Mouse (Mus musculus) spleen, adult 18-20 months (tissue): ENCODE results near the gene Trip11.

ENCODE experiments used
- DNase-seq, 2 experiments: peaks; one replicate each; pipeline ENCODE4 v3.0.0; 2022; ENCODE audit warnings: mixed read lengths in 2 of 2

Gene Trip11

GRCm38 (mm10) chr12:101818608-101819370 lies 94.3 kb downstream of the Trip11 start, which contains the start of gene Fbln5:
Gene Fbln5, minus strand, starts transcription at chr12:101819055.
- DNase-seq = peak in 1 of 2 experiments; percentile 7

GRCm38 (mm10) chr12:101818246-101818607 lies 94.8 kb downstream of the Trip11 start:
- no peak for DNase-seq

DNA sequence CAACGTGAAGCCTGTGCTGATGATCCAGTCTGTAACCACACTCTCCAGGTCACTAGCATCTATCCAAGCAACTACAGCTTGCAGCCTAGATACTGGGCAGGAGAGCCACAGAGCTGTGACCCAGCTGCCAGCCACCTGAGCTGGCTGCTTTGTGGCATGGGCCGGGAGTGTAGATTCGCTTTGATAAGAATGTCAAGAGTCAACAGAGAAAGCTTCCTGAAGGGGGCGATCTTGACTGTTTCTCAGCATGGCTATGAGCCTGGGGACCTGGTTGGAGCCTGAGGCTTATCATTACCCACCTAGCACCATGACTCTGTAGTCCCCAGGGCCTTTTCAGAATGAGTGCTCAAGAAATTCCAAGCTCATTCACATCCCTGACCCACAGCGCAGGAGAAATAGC lies 96.3 kb downstream of the Trip11 start:
- no peak for DNase-seq

GRCm38 (mm10) chr12:101815796-101816195 lies 97.3 kb downstream of the Trip11 start:
- DNase-seq = no peak

DNA sequence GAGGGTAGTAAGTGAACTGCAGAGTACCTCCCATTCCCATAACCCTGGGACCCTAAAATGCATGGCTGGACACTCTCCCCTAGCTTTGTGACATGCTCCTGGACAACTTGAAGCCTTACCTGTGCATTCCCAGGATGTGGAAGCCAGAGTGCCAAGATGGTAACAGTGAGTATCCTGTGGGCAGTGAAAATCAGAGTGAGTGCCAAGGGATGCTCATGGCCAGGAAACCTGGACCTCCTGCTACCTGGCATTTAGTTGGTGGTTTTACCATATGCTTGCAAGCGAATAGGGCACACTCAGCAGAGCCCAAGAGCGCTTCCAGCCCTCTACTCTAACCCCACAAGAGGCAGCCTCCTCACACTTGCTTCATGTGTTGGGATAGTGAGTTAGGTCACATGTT lies 98.6 kb downstream of the Trip11 start:
- no peak for DNase-seq

DNA sequence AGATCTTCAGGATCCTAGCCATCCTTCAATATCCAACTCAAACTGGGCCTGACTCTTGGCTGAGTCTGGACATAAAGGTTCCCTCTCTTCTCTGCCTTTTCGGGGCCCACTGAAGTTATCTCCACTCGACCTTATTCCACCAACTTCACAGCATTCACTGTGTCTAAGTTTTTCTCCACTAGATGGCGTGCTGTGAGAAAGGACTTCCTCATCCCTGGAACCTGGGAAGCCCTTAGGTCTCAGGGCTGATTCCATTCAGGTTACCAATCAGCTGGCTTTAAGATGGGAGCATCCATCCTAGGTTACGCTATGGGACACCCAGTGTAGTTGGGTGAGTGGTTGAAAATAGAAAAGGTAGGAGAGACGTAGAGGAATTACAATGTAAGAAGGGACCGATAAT lies 101.9 kb downstream of the Trip11 start:
- no peak for DNase-seq

DNA sequence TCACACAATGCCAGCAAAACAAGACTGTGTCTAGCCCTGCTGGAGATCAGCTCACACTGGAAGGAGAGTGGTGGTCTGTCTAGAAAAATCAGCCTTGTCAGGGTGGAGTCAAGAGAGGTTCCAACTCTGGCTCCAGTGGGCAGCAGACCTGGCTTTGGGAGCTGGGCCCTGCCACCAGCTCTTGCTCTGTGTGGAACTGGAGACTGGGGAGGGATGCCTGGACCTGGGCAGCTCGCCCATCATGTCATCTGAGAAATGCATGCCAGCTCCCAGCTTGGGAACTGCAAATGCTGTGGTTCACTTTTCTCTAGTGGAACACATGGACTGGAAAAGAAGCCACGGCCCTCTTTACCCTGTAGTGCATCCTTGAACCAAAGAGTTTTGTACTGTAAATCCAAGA lies 102.6 kb downstream of the Trip11 start:
- DNase-seq = no peak

DNA sequence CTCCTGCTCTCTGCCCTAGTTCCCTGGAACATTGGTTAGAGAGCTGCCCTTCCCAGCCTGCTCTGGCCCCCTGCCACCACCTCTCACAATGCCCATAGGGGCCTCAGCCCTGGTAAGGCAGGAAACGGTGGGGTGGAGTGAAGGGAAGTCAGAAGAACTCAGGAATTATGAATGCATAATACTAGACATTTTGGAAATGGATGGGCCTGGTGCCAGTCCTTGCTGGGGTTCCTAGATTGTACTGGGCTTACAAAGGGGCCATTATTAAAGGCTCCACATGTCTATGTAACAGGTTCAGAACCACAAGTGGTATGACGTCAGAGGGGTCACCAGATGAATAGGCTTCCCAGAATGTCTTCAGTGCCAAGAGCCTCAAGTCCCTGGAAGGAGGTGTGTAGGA lies 105.7 kb downstream of the Trip11 start:
- no peak for DNase-seq

DNA sequence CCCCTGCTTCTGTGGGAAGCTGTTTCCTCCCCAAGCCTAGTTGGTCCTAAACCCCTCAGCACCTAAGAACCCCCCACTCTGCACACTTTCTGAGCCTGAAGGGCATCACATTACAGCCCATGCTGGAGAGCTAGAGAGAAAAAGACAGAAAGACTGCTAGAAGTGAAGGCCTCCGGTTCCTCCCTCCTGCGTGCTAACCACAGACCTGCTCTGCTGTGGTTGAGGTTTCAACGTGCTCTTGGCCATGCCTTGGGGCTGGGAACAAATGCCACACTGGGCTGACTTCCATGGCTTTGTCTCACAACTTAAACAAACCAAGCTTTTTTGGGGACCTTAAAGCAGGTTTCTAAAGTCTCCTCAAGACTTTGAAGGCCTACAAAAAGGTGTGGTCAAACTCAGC lies 110.6 kb downstream of the Trip11 start:
- no peak for DNase-seq

DNA sequence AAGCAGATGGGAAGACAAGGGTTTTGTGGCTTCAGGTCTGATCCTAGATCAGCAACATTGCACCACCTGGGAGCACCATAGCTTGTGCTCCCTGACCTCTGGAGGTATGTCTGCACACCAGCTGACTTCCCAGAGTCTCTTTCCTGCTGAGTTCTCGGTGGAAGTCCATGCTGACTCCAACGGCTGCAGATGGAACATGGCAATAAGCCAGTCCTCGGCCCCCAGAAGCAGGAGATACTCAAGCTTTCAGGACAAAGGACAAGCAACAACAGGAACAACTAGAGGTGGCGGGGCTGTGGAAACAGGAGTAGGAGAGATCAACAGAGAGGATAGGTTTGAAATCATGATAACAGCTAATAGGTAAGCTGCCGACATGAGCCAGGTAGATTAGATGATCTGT lies 111.3 kb downstream of the Trip11 start:
- DNase-seq = no peak

DNA sequence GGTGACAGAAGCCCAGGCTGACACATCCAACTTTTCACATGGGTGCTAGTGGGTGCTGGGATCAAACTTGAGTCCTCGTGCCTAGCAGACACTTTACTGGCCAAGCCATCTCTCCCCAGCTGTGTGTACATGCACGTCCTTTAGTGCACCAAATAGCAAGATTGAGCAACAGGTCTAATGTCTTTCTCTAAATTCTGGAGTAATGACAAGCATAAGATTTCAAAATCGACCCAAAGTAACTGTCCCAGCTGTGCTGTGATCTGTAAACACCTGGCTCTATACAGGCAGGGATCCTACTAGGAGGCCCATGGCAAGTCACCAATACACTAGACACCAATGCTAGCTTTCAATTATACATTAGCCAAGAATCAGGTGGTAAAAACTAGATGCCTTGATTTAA lies 112.0 kb downstream of the Trip11 start:
- no peak for DNase-seq

DNA sequence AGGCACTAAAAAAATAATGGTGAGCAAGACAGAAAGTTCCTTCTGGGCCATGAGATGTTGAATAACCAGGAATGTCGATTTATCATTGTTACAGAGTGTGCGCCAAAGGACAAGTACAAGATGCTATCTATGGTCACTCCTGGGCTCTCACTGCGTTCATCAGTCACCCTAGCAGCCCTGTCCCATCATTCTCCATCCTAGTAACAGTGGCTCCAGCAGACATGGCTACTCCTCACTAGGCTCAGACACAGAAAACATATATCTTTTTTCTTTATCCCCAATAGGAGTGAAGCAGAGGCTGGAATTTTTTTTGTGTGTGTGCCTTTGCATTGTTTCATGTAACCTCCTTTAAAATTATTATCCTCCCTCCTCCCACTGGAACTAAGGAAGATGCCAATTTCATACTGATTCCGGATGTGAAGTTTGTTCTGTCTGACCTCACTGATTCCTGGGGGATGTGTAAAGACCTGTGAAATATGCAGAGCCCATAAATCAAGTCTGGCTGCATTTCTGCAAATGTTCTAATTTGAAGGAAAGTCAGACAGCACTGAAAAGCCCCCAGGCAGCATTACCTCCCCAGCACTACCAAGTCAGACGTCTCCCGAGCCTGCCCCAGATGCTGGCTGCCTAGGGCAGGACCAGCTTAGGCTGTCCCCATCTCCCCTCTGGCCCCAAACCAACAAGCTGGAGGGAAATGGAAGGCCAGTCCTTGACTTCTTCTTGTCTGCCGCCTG lies 114.7 kb downstream of the Trip11 start:
- DNase-seq = no peak

DNA sequence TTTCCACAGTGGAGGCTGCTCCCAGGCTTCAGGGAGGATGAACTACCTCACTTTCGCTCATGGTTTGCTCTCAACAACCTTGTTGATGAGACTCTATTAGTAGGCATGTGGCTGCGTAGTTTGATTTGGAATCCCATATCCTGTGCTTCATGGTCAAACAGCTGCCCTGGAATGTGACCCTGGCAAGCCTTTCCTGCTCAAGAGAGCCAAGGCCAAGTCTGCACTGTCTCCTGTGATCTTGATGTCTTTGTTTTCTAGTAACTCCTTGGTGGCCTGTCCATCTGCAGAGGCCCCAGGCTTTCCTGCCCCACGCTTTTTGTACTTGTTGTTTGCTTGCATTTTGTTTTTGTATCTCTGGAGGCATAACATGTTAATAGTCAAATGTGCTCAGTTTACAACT lies 118.6 kb downstream of the Trip11 start:
- no peak for DNase-seq

- DNase-seq = no peak
Observed at GRCm38 (mm10) chr12:101793221-101793621, 119.8 kb downstream of the Trip11 start.

- no peak for DNase-seq
Observed at GRCm38 (mm10) chr12:101792684-101793083, 120.4 kb downstream of the Trip11 start.

- no peak for DNase-seq
Observed at GRCm38 (mm10) chr12:101789767-101790166, 123.3 kb downstream of the Trip11 start.

- no peak for DNase-seq
Observed at GRCm38 (mm10) chr12:101789250-101789649, 123.8 kb downstream of the Trip11 start.
